Mouse (Mus musculus) ES-Bruce4 (cell line): ENCODE measurements around the gene Tmem268.

Experiments used
- CTCF ChIP-seq: IDR thresholded peaks from one replicate; pipeline ENCODE4 v1.8.1; 2011; ENCODE audit warnings: low read depth, low read length
- POLR2A ChIP-seq: IDR thresholded peaks from one replicate; pipeline ENCODE4 v1.8.1; 2011; ENCODE audit warnings: low read length; ENCODE audit not compliant: insufficient read depth

- TF ChIP-seq CTCF: no peak
- no peak for TF ChIP-seq POLR2A
These were observed 12.0 kb upstream of the Tmem268 start for GRCm38 (mm10) chr4:63546441-63547055.
